Mouse (Mus musculus) cerebellum, adult 8-10 months (tissue): ENCODE results near the gene Rad51b.

Experiments
- DNase-seq: peaks from one replicate; pipeline ENCODE4 v3.0.0; 2022

The Rad51b gene

DNA sequence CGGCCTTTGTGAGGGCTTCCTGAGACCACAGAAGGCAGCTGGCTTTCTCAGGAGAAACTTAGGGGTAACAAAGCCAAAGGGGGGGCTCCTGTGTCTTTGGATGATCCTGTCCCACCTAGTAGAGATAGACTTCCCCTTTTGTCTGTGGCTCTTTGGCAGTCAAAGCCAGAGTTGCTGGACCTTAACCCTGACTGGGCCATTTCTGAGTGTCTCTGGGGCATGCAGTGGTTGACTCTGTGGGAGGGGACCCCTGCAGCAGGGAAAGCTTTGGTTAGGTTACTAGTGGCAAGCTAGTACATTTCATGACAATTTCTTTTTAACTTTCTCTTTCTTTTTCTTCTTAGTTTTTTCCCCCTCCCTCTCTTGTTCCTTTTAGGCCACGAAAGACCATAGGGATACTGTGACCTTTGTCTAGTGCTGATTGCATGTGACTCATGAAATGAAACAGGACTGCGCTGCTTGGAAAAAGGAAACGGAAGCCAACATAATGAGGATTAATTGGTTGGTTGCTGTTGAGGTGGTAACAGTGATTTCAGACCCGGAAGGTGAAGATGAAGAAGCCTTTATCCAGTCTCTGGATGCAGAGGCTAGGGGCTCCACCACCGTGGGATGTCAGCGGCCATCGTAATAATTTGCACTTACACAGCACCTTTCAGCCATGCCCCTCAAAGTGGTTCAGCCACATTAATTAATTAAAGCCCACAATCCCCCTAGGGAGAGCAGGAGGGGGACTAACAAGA lies 516.7 kb downstream of the Rad51b start:
- no peak for DNase-seq

DNA sequence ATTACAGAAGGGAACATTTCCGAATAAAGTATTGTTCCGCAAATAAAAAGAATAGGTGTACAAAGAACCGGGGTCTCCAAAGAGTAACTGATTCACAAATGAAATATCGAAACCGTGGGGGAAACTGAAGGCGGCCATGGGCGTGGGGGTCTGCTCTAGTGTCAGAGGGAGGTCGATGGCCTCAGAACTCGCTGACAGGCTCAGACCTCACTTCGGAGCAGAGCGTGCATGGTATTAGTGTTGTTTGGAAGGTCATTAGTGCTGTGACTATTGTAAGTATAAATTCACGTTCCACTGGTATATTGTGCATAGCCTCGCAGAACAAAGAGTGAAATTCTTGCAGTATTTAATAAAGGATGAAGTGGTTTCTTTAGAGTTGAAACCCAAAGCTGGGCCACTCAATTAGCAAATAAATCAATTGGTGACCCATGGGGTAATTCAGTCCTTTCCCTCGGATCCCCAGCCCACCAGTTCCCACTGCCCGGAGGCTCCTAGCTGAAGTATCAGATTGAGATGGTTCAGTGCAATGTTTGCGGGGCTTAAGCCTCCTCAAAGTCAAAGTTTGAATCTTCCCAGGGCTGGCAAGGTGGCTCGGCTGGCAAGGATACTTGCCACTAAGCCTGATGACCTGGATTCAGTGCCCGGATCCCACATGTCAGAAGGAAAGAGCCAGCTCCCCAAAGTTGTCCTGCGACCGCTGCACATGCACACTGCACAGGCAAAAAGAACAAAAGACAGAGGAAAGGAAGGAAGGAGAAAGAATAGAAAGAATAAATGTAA lies 517.4 kb downstream of the Rad51b start:
- DNase-seq = no peak

GRCm38 (mm10) chr12:79816241-79816640 lies 519.2 kb downstream of the Rad51b start:
- no peak for DNase-seq

DNA sequence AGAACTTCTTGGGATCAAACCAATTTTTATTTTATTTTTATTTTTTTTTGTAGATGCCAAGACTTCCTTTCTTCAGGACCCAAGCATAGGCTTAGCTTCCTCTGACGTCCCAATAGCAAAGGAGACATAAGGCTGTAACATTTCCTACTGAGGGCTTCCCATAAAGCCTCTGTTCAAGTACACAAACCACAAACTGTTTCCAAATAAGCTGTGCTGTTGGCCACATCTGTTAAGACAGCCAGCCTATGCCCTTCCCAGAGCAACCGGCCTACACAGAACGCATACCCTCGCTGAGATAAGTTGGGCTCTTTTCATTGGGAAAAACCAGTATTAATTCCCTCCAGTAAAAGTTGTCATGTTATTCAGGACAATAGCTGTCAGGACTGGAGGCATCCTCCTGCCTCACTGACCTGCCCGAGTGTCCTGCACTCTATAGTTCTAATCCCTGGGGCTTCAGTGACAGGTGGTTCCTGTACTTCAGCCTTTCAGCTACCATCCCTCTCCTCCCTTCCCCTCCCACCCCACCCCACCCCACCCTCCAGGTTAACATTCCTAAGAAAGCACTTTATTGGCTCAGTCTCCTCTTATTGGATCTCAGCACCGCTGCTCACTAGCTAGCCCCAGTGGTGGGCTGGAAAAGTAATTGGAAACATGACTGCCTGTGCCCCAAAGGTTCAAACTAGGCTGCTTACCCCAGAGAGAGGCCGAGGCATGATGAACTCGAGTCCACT lies 523.3 kb downstream of the Rad51b start:
- DNase-seq = no peak

GRCm38 (mm10) chr12:79821901-79822300 lies 524.8 kb downstream of the Rad51b start:
- DNase-seq = no peak

GRCm38 (mm10) chr12:79822401-79822800 lies 525.3 kb downstream of the Rad51b start:
- DNase-seq = no peak

DNA sequence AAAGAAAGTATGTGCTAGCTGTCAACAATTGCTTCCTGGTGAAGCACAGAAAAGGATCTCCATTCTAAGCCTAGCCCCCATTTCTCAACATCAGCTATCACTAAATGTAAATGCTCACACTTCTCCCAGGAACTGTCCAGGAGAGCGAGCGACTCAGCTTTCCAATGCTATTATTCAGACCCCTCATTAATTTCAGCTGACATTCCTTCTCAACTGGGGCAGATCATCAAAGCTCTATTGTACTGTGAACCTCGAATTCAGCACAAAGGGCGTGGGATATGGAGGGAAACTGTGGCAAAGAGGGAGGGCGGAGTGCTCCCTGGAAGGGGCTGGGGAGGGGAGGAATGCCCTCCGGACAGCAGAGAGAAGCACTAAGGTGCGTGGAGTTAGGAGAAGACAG lies 528.8 kb downstream of the Rad51b start:
- no peak for DNase-seq

DNA sequence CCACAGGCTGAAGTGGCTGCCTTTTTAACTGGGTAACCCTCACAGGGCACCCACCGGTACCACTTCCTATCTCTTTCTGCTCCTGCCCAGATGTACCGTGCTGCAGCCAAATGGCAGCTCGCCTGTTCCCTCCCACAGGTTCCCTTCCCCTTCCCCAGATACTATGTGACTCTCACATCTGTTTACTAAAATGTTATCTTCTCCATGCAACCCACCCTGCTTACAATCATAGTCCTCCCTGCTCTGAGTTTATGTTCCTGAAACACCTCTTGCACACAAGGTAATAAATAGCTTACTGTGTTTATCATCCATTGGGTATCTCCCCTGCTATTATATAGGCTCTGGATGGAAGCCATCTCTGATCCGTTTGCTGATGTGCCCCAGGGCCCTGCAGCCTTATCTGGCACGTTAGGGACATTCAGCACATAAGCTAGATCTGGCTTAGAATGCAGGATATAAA lies 530.2 kb downstream of the Rad51b start:
- DNase-seq = no peak

- DNase-seq = no peak
These were observed 530.7 kb downstream of the Rad51b start for GRCm38 (mm10) chr12:79827735-79828134.

DNA sequence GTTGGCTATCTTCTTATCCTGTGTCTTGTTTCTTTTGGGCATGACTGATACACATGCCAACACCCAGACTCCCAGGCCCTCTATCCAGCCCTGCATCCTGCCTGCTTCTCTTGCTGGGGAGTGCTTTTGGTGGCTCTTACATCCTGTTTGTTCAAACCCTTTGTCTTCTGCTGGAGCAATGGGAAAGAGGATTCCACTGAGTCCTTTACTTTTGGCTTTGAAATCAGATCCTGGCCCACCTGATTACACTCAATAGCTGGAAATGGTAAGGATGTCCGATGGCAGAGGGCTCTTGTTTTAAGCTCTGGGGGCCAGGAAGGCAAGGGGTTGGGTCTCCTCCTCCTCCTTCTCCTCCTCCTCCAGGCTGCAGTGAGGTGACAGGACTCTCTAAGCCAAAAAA lies 533.6 kb downstream of the Rad51b start:
- no peak for DNase-seq

DNA sequence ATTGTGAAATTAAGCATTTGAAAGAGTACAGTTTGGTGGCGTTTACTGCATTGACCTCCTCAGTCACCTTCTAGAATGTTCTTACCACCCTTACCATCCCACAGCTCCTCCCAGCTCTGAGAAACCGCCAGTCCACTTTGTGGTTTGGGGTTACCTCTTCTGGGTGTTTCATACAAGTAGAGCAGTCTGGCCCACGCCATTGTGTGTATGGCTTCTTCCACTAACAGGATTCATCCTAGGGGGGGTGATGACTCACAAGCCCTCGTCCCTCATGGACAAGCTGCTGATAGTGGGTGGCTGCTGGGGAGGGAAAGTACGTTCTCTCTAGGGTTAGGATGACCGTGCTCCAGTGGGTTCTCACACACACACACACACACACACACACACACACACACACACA lies 535.5 kb downstream of the Rad51b start:
- DNase-seq = no peak

DNA sequence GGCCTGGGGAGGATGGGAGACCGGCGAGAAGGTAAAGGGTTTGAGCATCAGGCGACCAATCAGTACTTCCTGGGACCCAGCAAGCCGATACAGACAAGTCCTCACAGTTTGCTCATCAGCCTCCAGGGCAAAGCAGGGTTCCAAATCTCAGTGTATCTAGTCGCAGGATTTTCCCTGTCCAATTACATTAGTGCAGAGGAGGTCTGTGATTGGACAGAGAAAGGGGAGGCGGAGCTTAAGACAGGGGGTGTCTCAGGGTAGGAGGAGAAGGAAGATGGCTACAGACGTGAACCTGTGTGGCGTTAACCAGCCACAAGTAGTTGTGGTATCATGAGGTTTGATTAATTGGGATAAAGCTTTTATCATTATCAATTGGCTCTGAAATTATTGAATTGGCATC lies 538.4 kb downstream of the Rad51b start:
- no peak for DNase-seq

DNA sequence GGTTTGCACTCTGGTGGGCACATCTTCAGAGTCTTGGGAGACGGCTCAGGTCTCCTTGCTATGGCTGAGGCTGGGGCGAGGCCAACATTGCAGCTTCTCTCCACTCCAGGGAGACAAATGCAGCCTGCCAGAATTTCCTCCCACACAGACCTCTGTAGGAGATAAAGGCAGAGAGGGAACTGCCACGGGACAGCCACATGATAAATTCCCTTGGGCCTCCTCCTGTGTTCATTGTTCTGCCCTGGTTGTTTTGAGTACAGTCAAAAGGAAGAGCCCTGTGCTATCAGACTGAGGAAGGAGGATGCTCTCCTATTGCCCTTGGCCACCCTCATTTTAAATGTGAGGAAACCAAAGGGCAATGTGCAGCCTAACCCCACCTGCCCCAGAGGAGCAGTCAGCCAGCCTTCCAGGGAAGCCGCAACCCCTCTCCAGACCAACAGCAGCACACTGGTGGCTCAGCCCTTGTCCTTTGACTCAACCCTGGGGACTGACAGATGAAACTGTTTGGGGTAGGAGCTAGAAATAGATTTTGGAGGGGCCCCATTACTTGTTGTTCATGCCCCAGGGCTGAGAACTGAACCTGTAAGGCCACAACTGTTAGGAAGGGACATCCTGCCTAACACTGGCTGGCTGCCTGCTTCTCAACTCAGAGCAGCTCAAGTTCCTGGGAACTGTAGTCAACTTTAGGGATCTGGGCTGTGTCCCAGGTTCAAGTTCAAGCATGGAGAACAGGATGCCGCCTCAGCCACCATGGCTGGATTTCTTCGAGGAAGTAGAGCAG lies 541.3 kb downstream of the Rad51b start:
- no peak for DNase-seq

- no peak for DNase-seq
These were observed 542.2 kb downstream of the Rad51b start for GRCm38 (mm10) chr12:79839096-79839941.

- no peak for DNase-seq
These were observed 543.4 kb downstream of the Rad51b start for GRCm38 (mm10) chr12:79840465-79840864.

DNA sequence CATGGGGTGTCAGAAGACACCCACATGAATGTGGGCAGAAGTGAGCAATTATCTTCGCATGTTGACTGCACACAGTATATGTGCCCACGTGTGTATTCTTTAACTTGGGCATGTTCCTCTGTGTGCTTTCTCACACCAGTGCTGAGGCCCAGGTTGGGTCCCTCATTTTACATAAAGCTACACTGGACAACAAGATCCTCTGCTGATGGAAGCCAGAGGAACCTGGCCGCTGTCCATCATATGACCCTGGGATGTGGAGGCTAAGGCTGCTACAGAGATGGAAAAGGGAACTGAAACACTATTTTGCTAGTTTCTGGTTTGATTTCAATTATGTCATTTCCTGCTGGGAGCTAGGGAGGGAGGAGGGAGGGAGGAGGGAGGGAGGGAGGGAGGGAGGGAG lies 544.2 kb downstream of the Rad51b start:
- no peak for DNase-seq

- no peak for DNase-seq
These were observed 545.2 kb downstream of the Rad51b start for GRCm38 (mm10) chr12:79842319-79842718.

DNA sequence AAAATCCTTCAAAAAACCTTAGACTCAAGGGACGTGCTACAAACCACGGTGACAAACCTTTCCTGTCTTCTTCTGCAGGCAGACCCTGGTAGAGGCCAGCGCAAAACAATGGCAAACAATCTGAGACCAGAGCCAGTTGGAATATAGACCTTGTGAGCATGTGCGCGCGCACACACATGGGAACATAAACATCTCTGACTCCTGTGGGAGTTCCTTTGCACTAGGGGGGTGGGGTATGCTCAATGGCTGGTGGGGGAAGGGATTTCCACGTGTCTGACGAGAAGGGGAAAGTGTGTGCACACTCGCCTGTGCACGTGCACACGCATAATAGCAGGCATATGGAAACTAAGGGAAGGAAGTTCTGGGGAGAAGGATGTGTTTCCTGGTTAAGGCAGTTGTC lies 545.9 kb downstream of the Rad51b start:
- no peak for DNase-seq

- DNase-seq = no peak
These were observed 546.4 kb downstream of the Rad51b start for GRCm38 (mm10) chr12:79843496-79843895.

- DNase-seq = no peak
These were observed 549.4 kb downstream of the Rad51b start for GRCm38 (mm10) chr12:79846247-79847151.

GRCm38 (mm10) chr12:79848539-79848938 lies 551.5 kb downstream of the Rad51b start:
- no peak for DNase-seq
